Mouse (Mus musculus): ENCODE results near the gene Plekhg4. TPM values are rescaled to one million over a fixed set of nuclear protein-coding genes. Genes with fewer than 3 reads are reported as not detected.

The Plekhg4 gene
- 0.52 and 0.73 TPM in 2 replicates for polyA plus RNA-seq (2012; rRNA removed)

DNA sequence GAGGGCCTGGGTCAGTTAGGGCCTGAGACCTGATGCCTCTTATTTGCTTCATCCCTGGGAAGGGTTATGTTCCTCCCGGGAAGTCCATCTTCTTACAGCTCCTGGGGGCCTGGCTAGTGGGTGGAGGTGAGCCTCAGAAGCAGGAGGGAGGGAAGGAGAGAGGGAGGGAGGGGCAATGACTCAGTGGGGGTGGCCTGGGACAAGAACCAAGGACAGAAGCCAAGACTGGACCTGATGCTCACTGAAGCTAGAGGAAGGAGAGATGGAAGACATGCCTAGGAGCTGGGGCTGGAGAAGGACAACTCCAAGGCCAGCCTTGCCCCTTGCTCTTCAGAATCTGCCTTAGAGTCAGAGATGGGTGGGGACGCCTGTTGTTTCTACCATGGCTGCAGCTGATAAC lies at the start of gene Plekhg4:
Gene Plekhg4 (plus strand): TSS at position 243 of the 400 bp plus-strand sequence.
- 56% methylated on average over 2 of the region's 2 CpGs for WGBS
- no peak for DNase-seq (ENCODE audit: low read depth, low spot score)

- whole genome bisulfite sequencing, result 0% methylated on average over 12 of the region's 12 CpGs
- DNase-seq (ENCODE audit: low read depth, low spot score), result no peak
Measured at GRCm38 (mm10) chr8:105325641-105326093, 47.4 kb upstream of the Plekhg4 start.

DNA sequence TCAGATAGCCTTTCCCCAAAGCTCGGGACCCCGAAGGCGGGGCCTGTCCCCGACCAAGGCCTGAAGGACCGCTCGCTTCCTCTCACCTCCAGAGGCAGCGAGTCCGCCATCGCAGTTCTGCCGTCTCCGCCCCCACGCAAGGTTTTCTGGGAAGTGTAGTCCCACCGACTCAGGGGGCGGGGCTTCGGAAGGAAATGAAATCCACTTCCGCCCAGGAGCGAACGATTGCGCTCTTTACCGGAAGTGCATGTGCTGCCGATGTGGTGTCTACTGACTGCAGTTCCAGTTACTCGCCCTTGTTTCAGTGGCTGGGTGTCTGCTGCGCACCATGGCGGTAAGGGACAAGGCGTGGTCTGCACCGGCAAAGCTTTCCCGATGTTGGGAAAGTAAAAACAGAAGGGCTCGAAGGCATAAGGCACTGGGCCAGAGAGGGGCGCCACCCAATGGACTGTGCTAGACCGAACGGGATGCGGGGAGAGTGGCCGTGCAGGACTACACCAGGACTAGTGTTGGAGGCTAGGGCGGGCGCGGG lies 46.9 kb upstream of the Plekhg4 start, which contains the start of the genes Lrrc29 and Tmem208:
Gene Lrrc29 (minus strand): TSS at position 138 of the 532 bp plus-strand sequence.
Gene Tmem208 (plus strand): TSS at position 214 of the 532 bp plus-strand sequence.
- no peak for DNase-seq (ENCODE audit: low read depth, low spot score)
- under 1% methylated on average over 36 of the region's 36 CpGs for WGBS

DNA sequence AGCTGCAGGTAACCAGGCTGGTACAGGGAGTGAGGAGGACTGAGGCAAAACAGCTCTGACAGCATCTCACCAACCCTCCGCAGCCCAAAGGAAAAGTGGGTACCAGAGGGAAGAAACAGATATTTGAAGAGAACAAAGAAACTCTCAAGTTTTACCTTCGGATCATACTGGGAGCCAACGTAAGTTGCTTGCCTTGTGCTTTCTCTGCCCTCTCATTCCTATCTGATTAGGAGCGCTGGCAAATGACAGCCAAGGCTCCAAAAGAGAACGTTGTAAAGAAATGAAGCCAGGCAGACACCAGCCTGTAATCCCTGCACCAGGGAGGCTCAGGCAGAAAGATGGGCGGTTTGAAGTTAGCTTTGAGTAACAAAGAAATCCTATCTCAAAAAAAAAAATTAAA lies 46.1 kb upstream of the Plekhg4 start:
- WGBS, result 20% methylated on average over 6 of the region's 6 CpGs

GRCm38 (mm10) chr8:105330325-105330724 lies 42.7 kb upstream of the Plekhg4 start:
- WGBS, result 56% methylated on average over 12 of the region's 12 CpGs
- DNase-seq (ENCODE audit: low read depth, low spot score), result no peak

More for the DNA sequence above, 46.1 kb upstream of the Plekhg4 start:
- no peak for DNase-seq (ENCODE audit: low read depth, low spot score)

DNA sequence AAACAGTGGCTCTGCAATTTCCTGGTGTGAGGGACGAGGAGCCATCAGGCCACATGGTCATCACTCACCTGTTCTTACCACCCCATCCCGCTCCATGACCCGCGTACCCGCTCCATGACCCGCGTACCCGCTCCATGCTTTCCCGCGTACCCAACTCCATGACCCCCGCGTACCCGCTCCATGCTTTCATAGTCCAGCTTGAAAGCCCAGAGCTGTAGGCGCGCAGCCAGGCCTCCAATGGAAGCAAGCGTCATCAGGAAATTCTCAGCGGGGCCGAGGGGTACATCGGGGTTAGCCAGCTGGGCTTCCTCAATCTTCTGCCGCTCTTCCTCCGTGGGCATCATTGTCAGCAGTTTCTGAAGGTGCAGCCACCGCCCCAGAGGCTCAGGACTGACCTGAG lies 41.6 kb upstream of the Plekhg4 start:
- no peak for DNase-seq (ENCODE audit: low read depth, low spot score)
- WGBS, result 93% methylated on average over 22 of the region's 22 CpGs

DNA sequence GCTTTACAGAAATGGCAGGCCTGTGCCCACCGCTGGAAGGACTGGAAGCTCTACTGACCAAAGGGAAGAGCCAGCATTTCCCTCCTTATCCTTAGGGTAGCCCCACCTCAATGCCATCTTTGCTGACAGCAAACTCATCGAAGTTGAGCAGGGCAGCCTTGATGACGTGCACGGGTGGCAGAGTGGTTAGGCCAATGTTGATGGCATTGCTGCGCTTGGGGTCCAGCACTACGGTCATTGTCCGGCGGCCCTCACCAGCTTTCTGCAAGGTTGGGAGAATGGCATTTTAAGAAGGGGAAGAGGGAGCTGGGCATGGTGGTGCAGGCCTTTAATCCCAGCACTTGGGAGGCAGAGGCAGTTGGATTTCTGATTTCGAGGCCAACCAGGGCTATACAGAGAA lies 41.1 kb upstream of the Plekhg4 start:
- WGBS, result 93% methylated on average over 9 of the region's 9 CpGs

DNA sequence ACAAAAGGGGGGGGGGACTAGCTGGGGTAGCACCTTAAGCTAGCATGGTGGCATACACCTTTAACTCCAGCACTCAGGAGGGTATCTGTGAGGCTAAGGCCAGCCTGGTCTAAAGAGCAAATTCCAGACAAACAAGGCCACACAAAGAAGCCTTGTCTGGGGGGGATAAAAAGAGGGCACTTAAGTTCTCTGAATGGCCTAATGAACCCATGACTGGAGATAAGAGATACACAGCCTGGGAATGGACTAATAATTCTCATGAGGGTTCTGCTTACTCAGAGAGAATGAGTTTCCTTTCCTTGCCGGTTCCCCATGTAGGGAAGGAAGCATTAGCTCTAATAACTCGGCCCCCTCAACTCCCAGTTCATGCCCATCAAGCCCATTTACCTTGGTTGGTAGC lies 40.6 kb upstream of the Plekhg4 start:
- WGBS, result 30% methylated on average over 2 of the region's 2 CpGs
- DNase-seq (ENCODE audit: low read depth, low spot score), result no peak

More for the DNA sequence above, 41.1 kb upstream of the Plekhg4 start:
- DNase-seq (ENCODE audit: low read depth, low spot score), result no peak

GRCm38 (mm10) chr8:105336373-105337130 lies 36.5 kb upstream of the Plekhg4 start:
- WGBS, result 90% methylated on average over 32 of the region's 32 CpGs
- DNase-seq (ENCODE audit: low read depth, low spot score), result no peak

DNA sequence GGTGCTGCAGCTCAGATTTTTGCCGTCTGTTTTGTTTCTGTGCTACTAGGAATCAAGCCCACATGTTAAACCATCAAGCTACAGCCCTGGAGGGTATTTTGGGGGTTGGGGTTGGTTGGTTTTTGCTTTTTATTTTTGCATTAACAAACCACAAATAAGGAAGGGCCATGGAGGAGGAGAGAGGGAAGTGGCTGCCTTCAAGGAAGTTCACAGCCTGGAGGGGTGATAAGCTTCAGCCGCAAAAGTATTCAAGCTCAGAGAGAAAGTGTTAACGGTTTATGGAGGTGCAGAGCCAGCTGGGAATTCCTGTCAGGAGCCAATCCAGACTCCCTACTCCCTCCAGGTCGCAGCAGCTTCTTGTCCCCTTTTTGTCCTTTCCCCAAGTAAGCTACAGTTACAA lies 34.1 kb upstream of the Plekhg4 start:
- 21% methylated on average over 4 of the region's 4 CpGs for WGBS

DNA sequence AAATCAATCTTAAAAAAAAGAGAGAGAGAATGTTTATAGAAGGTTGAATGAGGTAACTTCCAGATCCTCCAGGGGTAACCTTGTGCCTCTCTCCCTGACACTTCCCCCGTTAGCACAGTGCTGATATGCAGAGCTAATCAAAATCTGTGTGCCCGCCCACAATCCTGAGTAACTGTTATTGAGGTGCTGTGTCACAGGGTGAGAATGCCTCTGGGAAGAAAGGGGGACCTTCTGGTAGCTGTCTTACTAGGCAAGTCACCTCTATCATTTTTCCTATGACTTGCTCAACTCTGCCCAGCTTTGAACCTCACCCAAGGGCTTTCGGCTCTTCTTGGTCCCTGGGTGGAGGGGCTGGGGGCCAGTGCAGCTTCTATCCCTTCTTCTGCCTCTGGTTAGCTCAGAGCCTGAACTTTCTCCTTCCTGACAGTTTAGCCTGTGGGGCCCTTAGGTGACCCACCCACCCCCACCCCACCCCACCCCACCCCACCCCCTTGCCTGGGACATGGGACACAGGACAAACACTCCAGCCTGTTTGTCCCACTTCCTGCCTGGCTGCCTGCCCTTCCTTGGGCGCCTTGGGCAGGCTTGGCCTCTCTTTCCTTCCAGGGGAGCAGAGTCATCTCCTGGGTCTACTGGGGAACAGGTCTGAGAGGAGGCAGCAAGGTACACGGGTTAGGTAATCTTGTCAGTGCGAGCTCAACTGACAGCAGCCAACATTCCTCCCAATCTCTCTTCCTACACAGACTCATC lies 33.0 kb upstream of the Plekhg4 start:
- 30% methylated on average over 6 of the region's 6 CpGs for WGBS
- no peak for DNase-seq (ENCODE audit: low read depth, low spot score)

More for the DNA sequence above, 34.1 kb upstream of the Plekhg4 start:
- no peak for DNase-seq (ENCODE audit: low read depth, low spot score)

GRCm38 (mm10) chr8:105341399-105341798 lies 31.7 kb upstream of the Plekhg4 start:
- DNase-seq (ENCODE audit: low read depth, low spot score), result no peak
- 50% methylated on average over 8 of the region's 8 CpGs for WGBS

GRCm38 (mm10) chr8:105342768-105343167 lies 30.3 kb upstream of the Plekhg4 start:
- WGBS, result 48% methylated on average over 4 of the region's 4 CpGs
- no peak for DNase-seq (ENCODE audit: low read depth, low spot score)

DNA sequence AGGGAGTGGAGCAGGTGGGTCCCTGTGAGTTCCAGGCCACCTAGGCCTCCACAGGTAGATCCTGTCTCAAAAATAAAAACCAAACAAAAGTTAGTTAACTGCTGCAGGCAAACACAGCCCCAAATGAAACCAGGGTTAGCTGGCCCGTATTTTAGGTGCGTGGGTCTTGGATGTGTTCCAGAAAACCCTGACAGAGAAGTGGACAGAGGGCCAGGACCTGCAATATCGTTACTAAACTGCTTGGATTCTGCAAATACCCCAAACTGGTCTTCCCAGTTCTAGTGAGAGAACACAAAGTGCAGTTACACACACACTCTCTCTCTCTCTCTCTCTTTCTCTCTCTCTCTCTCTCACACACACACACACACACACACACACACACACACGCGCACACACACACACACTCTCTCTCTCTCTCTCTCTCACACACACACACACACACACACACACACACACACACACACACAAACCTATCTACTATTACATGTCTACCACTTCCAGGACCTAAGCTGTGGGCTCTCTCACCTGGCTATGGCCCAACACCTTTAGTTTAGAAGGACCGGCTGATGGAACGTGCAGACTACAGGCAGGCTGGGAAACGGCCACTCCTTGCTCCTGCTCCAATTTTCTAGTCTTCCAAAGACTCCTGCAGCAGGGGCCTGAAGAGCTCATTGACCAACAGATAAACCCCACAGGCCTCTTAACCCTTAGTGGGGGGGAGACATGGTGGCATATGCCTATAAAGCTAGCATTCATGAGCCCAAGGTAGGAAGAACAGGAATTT lies 29.1 kb upstream of the Plekhg4 start:
- 17% methylated on average over 7 of the region's 8 CpGs for WGBS
- no peak for DNase-seq (ENCODE audit: low read depth, low spot score)

DNA sequence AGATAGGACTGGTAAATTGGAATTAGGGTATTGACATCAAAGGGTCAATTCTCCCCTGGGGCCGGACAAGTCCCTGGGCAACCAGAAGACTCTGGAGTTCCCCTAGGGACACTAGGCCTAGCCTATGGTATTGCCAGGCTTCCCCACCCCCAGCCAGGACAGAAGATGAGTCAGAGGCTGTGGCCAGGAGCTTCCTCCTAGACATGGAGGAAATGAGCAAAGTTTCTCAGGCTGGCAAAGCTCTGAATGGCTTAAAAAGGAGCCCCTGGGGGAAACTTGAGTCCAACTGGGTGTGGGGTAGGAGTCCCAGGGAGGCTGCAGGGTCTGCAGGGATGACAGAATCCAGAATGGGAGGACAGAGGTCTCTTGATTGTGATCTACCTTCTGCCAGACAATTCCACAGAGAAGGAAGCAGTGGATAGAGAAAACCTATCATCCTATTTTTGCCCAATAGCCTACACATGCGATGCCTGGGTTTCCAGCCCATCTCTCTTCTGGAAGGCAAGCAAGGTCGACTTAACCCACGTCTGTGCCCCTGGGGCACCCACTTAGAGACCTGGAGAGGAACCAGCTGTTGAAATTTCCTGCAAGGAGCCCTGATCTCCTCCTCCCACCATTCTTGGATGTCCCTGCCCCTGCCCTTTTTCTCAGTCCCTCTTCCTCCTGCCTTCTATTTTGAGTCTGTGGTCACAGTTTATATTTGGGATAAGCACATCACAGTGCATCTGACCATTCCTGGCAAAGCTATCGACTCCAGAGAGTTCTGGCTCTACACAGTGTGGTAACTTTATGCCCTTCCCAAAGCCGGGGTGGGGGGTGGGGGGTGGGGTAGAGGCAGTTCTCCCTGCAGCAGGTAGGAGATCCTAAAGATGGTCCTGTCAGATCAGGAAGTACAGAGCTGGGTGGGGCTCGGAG lies 27.8 kb upstream of the Plekhg4 start:
- WGBS, result 12% methylated on average over 7 of the region's 7 CpGs
- DNase-seq (ENCODE audit: low read depth, low spot score), result no peak

DNA sequence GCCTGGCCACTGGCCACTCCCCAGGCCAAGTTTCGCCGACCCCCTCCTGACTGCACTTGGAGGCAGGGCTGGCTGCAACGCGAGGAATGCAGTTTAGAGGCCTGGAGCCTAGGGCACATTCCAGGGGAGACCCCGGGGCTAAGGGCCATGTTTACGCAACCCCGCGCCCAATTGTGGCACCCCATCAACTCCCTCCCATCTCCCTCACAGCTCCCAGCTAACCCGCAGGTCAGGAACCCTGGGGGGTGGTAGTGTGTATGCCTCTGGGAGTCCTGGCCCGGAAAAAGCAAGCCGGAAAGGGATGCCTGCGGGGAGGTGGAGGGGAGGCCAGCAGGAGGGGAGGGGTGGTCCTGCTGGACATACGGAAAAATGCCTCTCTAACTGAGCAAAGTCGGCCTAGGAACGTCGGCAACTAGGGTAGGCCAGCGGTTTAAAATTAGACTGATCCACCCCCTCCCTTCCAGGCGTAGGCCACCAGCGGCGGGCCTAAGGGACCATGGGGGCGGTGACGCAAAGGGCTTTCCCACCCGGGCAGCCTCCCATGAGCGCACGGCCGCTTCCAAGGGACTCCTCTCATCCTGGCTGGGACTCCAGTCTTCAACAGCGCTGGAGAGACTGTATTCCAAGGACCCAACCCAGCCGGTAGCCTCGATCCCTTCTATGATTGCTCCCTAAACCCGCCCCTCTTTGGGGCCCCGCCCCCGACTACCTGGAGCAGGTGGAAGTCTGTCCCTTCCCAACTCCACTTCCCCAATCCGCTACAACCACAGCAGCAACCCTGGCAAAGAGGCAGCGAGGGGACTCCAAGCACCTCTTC lies 26.3 kb upstream of the Plekhg4 start:
- WGBS, result 1% methylated on average over 34 of the region's 34 CpGs
- peak; percentile 89 for DNase-seq (ENCODE audit: low read depth, low spot score)

GRCm38 (mm10) chr8:105347428-105348221 lies 25.4 kb upstream of the Plekhg4 start, which contains the start of gene Fhod1:
Fhod1 (minus strand) TSS chr8:105347953.
- under 1% methylated on average over 53 of the region's 53 CpGs for WGBS

More at GRCm38 (mm10) chr8:105347428-105348221, 25.4 kb upstream of the Plekhg4 start, which contains the start of gene Fhod1:
- peak; percentile 83 for DNase-seq (ENCODE audit: low read depth, low spot score)

Measured in large intestine, adult 2 months (tissue).